Mouse (Mus musculus) spleen, adult 2 months (tissue): Measurements from ENCODE around the gene Fam43a.

Source experiments
- CTCF ChIP-seq: fragments of 200-500 bp; IDR thresholded peaks from 2 replicates; pipeline ENCODE4 v1.5.1; 2011; ENCODE audit warnings: mild to moderate bottlenecking, inconsistent platforms; ENCODE audit not compliant: insufficient read depth, insufficient read length, insufficient replicate concordance; ENCODE audit errors: extremely low read depth
- POLR2A ChIP-seq: fragments of 200-500 bp; IDR thresholded peaks from 2 replicates; pipeline ENCODE4 v1.6.1; 2011; ENCODE audit warnings: low read depth, low read length, inconsistent platforms

GRCm38 (mm10) chr16:30624640-30625039 is 25.1 kb downstream of the Fam43a start:
- TF ChIP-seq CTCF = no peak
- no peak for TF ChIP-seq POLR2A
